Mouse (Mus musculus) kidney, postnatal 14 days (tissue): ENCODE data around the gene Fgfr2.
"Not testable (repeated sequence)": the region's sequence is repeated elsewhere in the genome, so short reads cannot be mapped to it uniquely, and the experiment has no call there.

Experiments
- DNase-seq: peaks from one replicate; pipeline ENCODE4 v3.0.0; 2022; ENCODE audit warnings: mixed read lengths

The Fgfr2 gene

GRCm38 (mm10) chr7:131057918-131058317 lies 2065.2 kb downstream of the Fgfr2 start:
- not testable (repeated sequence) for DNase-seq

GRCm38 (mm10) chr7:131054808-131055370 lies 2068.3 kb downstream of the Fgfr2 start:
- no peak for DNase-seq

- not testable (repeated sequence) for DNase-seq
These were observed 2073.3 kb downstream of the Fgfr2 start for GRCm38 (mm10) chr7:131049829-131050228.

- DNase-seq: not testable (repeated sequence)
These were observed 2077.8 kb downstream of the Fgfr2 start for GRCm38 (mm10) chr7:131045258-131045835.

GRCm38 (mm10) chr7:131042657-131043056 lies 2080.5 kb downstream of the Fgfr2 start:
- no peak for DNase-seq

GRCm38 (mm10) chr7:131040760-131041159 lies 2082.4 kb downstream of the Fgfr2 start:
- not testable (repeated sequence) for DNase-seq

- no peak for DNase-seq
These were observed 2086.1 kb downstream of the Fgfr2 start for GRCm38 (mm10) chr7:131037083-131037482.

GRCm38 (mm10) chr7:131036396-131036795 lies 2086.8 kb downstream of the Fgfr2 start:
- no peak for DNase-seq

- no peak for DNase-seq
These were observed 2091.4 kb downstream of the Fgfr2 start, which contains the start of gene Dmbt1 for GRCm38 (mm10) chr7:131031755-131032154. Dmbt1 (plus strand) TSS chr7:131032053.

- no peak for DNase-seq
These were observed 2095.6 kb downstream of the Fgfr2 start for GRCm38 (mm10) chr7:131027557-131027956.

- no peak for DNase-seq
These were observed 2098.3 kb downstream of the Fgfr2 start for GRCm38 (mm10) chr7:131024807-131025206.

- DNase-seq: no peak
These were observed 2104.0 kb downstream of the Fgfr2 start for GRCm38 (mm10) chr7:131019181-131019580.

- DNase-seq: no peak
These were observed 2111.2 kb downstream of the Fgfr2 start for GRCm38 (mm10) chr7:131011901-131012300.

GRCm38 (mm10) chr7:131009178-131009577 lies 2114.0 kb downstream of the Fgfr2 start:
- no peak for DNase-seq

- DNase-seq: no peak
These were observed 2115.9 kb downstream of the Fgfr2 start for GRCm38 (mm10) chr7:131007221-131007620.

GRCm38 (mm10) chr7:131004071-131004470 lies 2119.1 kb downstream of the Fgfr2 start:
- no peak for DNase-seq

- DNase-seq: no peak
These were observed 2121.0 kb downstream of the Fgfr2 start for GRCm38 (mm10) chr7:131001976-131002726.

- DNase-seq: no peak
These were observed 2129.2 kb downstream of the Fgfr2 start for GRCm38 (mm10) chr7:130993907-130994306.

GRCm38 (mm10) chr7:130991174-130991789 lies 2131.9 kb downstream of the Fgfr2 start:
- DNase-seq: no peak

- no peak for DNase-seq
These were observed 2133.8 kb downstream of the Fgfr2 start for GRCm38 (mm10) chr7:130989371-130989770.

GRCm38 (mm10) chr7:130988146-130988545 lies 2135.0 kb downstream of the Fgfr2 start:
- no peak for DNase-seq

- DNase-seq: no peak
These were observed 2137.4 kb downstream of the Fgfr2 start for GRCm38 (mm10) chr7:130985716-130986115.

GRCm38 (mm10) chr7:130985193-130985592 lies 2138.0 kb downstream of the Fgfr2 start:
- no peak for DNase-seq

GRCm38 (mm10) chr7:130984294-130984693 lies 2138.9 kb downstream of the Fgfr2 start:
- peak; percentile 27 for DNase-seq
